Mouse (Mus musculus) bone marrow, adult 2 months (tissue): ENCODE data around the gene 1700024P04Rik.

Experiments
- CTCF ChIP-seq: fragments of 200-500 bp; IDR thresholded peaks from 2 replicates; pipeline ENCODE4 v1.5.1; 2011; ENCODE audit warnings: low read length, control low read depth; ENCODE audit not compliant: control insufficient read depth, insufficient read depth
- POLR2A ChIP-seq: fragments of 200-500 bp; IDR thresholded peaks from 2 replicates; pipeline ENCODE4 v1.6.1; 2011; ENCODE audit warnings: low read depth, mild to moderate bottlenecking, control low read depth, low read length, borderline replicate concordance; ENCODE audit not compliant: control insufficient read depth

DNA sequence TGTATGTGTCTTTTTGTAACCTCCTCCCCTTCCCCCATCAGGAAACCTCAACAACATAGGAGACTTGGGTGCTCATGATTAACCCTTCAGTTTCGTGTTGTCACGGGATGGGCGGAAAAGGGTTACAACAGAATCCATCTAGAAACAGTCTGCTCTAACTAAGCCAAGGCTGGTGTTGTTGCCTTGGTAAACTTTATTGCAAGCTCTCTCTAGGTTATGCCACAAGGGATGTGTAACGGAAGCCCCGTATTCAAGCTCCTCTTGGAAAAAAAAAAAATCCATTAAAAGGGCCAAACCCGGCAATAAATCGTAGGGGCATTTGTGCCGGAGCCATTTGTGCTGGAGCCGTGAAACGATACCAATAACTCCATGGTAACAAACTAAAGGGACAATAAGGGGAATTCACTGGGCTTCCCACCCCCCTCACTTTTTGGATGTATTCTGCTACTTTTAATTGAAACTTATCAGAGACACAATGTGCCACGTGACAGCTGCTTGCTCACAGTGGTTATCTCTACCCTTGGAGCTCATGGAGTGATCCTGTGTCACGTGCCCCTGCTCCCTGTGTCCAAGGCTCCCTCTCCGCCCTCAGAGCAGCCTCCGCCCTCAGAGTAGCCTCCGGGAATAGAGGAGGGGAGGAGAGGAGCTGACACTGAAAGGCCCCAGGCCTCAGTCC, 34.3 kb upstream of the 1700024P04Rik start:
- TF ChIP-seq CTCF (no peak), POLR2A (no peak)
